Mouse (Mus musculus) frontal cortex, adult 2 months (tissue): ENCODE data around the gene Parn. TPM values are rescaled to one million over a fixed set of nuclear protein-coding genes. Genes with fewer than 3 reads are reported as not detected.

Experiments used
- DNase-seq, 2 experiments: peaks; one replicate each; pipeline ENCODE4 v3.0.0; 2022; ENCODE audit warnings: low spot score in 1 of 2; ENCODE audit errors: extremely low spot score in 1 of 2
- polyA plus RNA-seq: library from polyadenylated mRNA; depleted of rRNA; stranded (reverse); fragments of >200 nt; gene quantifications from 2 replicates; pipeline ENCODE4 v1.2.3, GENCODE M21; 2012

Parn gene
- polyA plus RNA-seq, 1 experiment: 26.8 TPM

- DNase-seq: peak; percentile 21 to 71
Observed at GRCm38 (mm10) chr16:13565291-13565690, 102.7 kb downstream of the Parn start.

- DNase-seq: no peak
Observed at GRCm38 (mm10) chr16:13557784-13558183, 110.2 kb downstream of the Parn start.

- DNase-seq: no peak
Observed at GRCm38 (mm10) chr16:13556954-13557470, 111.0 kb downstream of the Parn start.

- DNase-seq: no peak
Observed at GRCm38 (mm10) chr16:13556446-13556845, 111.5 kb downstream of the Parn start.

GRCm38 (mm10) chr16:13550667-13551066 is 117.3 kb downstream of the Parn start:
- DNase-seq: no peak

GRCm38 (mm10) chr16:13549976-13550375 is 118.0 kb downstream of the Parn start:
- no peak for DNase-seq

GRCm38 (mm10) chr16:13541816-13542215 is 126.2 kb downstream of the Parn start:
- DNase-seq: no peak

- no peak for DNase-seq
Observed at GRCm38 (mm10) chr16:13541121-13541747, 126.7 kb downstream of the Parn start.

GRCm38 (mm10) chr16:13538933-13539648 is 128.9 kb downstream of the Parn start:
- DNase-seq: no peak

- DNase-seq: peak; percentile 41 to 57
Observed at GRCm38 (mm10) chr16:13538213-13538932, 129.6 kb downstream of the Parn start.

GRCm38 (mm10) chr16:13536404-13536803 is 131.6 kb downstream of the Parn start:
- DNase-seq: no peak

GRCm38 (mm10) chr16:13535856-13536255 is 132.1 kb downstream of the Parn start:
- no peak for DNase-seq

- DNase-seq: peak in 1 of 2 experiments; percentile 45
Observed at GRCm38 (mm10) chr16:13532840-13533239, 135.1 kb downstream of the Parn start.

- DNase-seq: no peak
Observed at GRCm38 (mm10) chr16:13531279-13531678, 136.7 kb downstream of the Parn start.

GRCm38 (mm10) chr16:13521359-13521758 is 146.6 kb downstream of the Parn start:
- no peak for DNase-seq

- peak; percentile 33 to 66 for DNase-seq
Observed at GRCm38 (mm10) chr16:13520301-13520700, 147.7 kb downstream of the Parn start.

GRCm38 (mm10) chr16:13516214-13516613 is 151.8 kb downstream of the Parn start:
- DNase-seq: no peak

GRCm38 (mm10) chr16:13515524-13515923 is 152.4 kb downstream of the Parn start:
- DNase-seq: no peak

GRCm38 (mm10) chr16:13505055-13505454 is 162.9 kb downstream of the Parn start:
- no peak for DNase-seq

- no peak for DNase-seq
Observed at GRCm38 (mm10) chr16:13504476-13504875, 163.5 kb downstream of the Parn start.

- no peak for DNase-seq
Observed at GRCm38 (mm10) chr16:13498923-13499322, 169.0 kb downstream of the Parn start.
